ENCODE assay signal across 22 mouse cellular contexts in the genomic region with DNA sequence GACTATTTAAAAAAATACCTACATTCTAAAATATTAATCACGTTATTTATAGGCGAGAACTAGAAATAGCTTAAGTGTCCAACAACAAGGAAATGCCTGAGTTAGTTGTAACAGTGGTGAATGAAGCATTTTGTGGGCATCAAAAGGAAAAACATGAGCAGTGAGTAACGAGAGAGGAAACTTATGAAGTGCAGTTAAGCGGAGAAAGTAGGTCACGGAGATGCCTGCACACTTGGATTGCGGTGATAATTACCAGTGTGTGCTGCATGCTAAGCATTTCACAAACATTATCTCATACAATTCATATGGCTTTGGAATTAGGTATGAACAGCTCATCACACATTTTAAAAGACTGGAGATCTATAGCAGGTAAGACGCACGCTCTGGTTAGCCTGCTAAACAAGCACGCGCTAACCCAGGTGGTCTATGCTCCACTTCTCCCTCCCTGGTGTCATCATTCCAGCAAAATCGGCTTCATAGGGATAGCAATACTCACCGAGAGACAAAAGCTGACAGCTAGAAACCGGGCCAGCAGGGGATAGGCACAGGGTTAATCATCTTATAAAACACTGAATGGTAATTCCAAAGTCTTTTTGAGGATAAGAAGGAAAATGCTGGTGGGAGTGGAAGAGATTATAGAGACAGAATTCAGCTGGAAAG. TPM values are rescaled to one million over a fixed set of nuclear protein-coding genes. Genes with fewer than 3 reads are reported as not detected.
"Had no signal": no experiment of that assay in that cellular context is flagged by ENCODE, and none has a peak within 500 bp of the region (broad histone marks: within the 10 kb centered on the region; RNA-seq: fewer than 3 reads in every experiment).

No protein-coding gene starts in this region.

- H3K4me2 ChIP-seq: limb, embryonic 15.5 days; liver, embryonic 12.5 days; lung, embryonic 14.5 days; midbrain, embryonic 11.5 days; stomach, embryonic 15.5 days had no signal

- H3K4me1 ChIP-seq: limb, embryonic 15.5 days; liver, embryonic 12.5 days; stomach, embryonic 15.5 days had no signal

- DNase-seq: kidney, adult 8-10 months; kidney, postnatal 25 days; lung, embryonic 14.5 days; lung, postnatal 10 days; lung, postnatal 4 days; right cerebral cortex, postnatal 4 days; thymus, adult 2 months; thymus, postnatal 25 days had no signal

- H3K9me3 ChIP-seq: limb, embryonic 15.5 days; stomach, embryonic 15.5 days had no signal

- H3K4me3 ChIP-seq: left cerebral cortex, adult 2 months; limb, embryonic 15.5 days; liver, embryonic 12.5 days; stomach, embryonic 15.5 days had no signal

- H3K9ac ChIP-seq: limb, embryonic 15.5 days; liver, embryonic 12.5 days; lung, embryonic 14.5 days; stomach, embryonic 15.5 days had no signal

- ATAC-seq: liver, embryonic 12.5 days had no signal

- H3K36me3 ChIP-seq: limb, embryonic 15.5 days; liver, embryonic 12.5 days; stomach, embryonic 15.5 days had no signal

- H3K27ac ChIP-seq: left cerebral cortex, adult 2 months; limb, embryonic 15.5 days; liver, embryonic 12.5 days; stomach, embryonic 15.5 days had no signal

RNA-seq across cellular contexts. Expression of a gene that starts 21.5 kb away (rescaled TPM):
- total RNA-seq: layer of hippocampus, postnatal 25 days; left cerebral cortex, adult 2 months; left cerebral cortex, postnatal 25 days; megakaryocyte, adult 5-6 weeks had no signal
- polyA plus RNA-seq: kidney, embryonic 16.5 days; limb, embryonic 11.5 days; liver, embryonic 16.5 days; lung, embryonic 14.5 days; midbrain, embryonic 11.5 days; neural tube, embryonic 14.5 days; spleen, adult 2 months; urinary bladder, adult 2 months had no signal
